Mouse (Mus musculus): Measurements from ENCODE around the gene Scgb1b3. TPM values are rescaled to one million over a fixed set of nuclear protein-coding genes. Genes with fewer than 3 reads are reported as not detected.

Scgb1b3 gene
- not detected in 2 replicates for polyA plus RNA-seq (2015; fragmentation: Nextera tagmentation; extraction: Ambion mirVana)

- 66% methylated on average over 3 of the region's 3 CpGs for WGBS
- no peak within 1 kb of the TSS for H3K9ac ChIP-seq (ENCODE audit: low read length)
- no peak within 1 kb of the TSS for H3K4me2 ChIP-seq (replicated peaks; ENCODE audit: low read depth)
- no peak within 1 kb of the TSS for H3K4me3 ChIP-seq (ENCODE audit: low read depth, low read length)
- TF ChIP-seq CTCF (IDR thresholded peaks at IDR 0.05; ENCODE audit: low read depth) (no peak), EP300 (optimal IDR thresholded peaks at IDR 0.05) (no peak)
- ATAC-seq (ENCODE audit: low FRiP score, low TSS enrichment) (no peak), DNase-seq (ENCODE audit: low spot score) (no peak)
- no peaks in the 10 kb centered on the region for H3K4me1 ChIP-seq (replicated peaks; ENCODE audit: control insufficient read depth, insufficient read depth)
- H3K9me3 ChIP-seq (ENCODE audit: control insufficient read depth, low read length) = no peaks in the 10 kb centered on the region
- no peaks in the 10 kb centered on the region for H3K36me3 ChIP-seq (ENCODE audit: control insufficient read depth, insufficient read depth, low read length)
- H3K27me3 ChIP-seq (ENCODE audit: control insufficient read depth, insufficient read depth, low read length) = no peaks in the 10 kb centered on the region
- no peak within 1 kb of the TSS for H3K27ac ChIP-seq (replicated peaks)
Measured at GRCm38 (mm10) chr7:31375292-31375691, at the start of gene Scgb1b3. Scgb1b3 (plus strand) TSS chr7:31375592.

- no peak within 1 kb of the TSS for H3K9ac ChIP-seq (ENCODE audit: low read length)
- no peak within 1 kb of the TSS for H3K4me2 ChIP-seq (replicated peaks; ENCODE audit: low read depth)
- no peaks in the 10 kb centered on the region for H3K4me1 ChIP-seq (replicated peaks; ENCODE audit: control insufficient read depth, insufficient read depth)
- DNase-seq (ENCODE audit: low spot score) (no peak), ATAC-seq (ENCODE audit: low FRiP score, low TSS enrichment) (no peak)
- H3K36me3 ChIP-seq (ENCODE audit: control insufficient read depth, insufficient read depth, low read length) = no peaks in the 10 kb centered on the region
- H3K9me3 ChIP-seq (ENCODE audit: control insufficient read depth, low read length) = no peaks in the 10 kb centered on the region
- no peak within 1 kb of the TSS for H3K4me3 ChIP-seq (ENCODE audit: low read depth, low read length)
- H3K27ac ChIP-seq (replicated peaks) = no peak within 1 kb of the TSS
- 65% methylated on average over 4 of the region's 4 CpGs for WGBS
- H3K27me3 ChIP-seq (ENCODE audit: control insufficient read depth, insufficient read depth, low read length) = no peaks in the 10 kb centered on the region
- TF ChIP-seq CTCF (IDR thresholded peaks at IDR 0.05; ENCODE audit: low read depth) = no peak
- TF ChIP-seq EP300 (optimal IDR thresholded peaks at IDR 0.05) = no peak
Measured at GRCm38 (mm10) chr7:31362022-31362560, 13.3 kb upstream of the Scgb1b3 start, which contains the start of gene Scgb2b3. Scgb2b3 (minus strand) TSS chr7:31362072.

Other genes with a start within 250 kb of the Scgb1b3 start
- gene Scn1b, start 248.6 kb upstream of the Scgb1b3 start, polyA plus RNA-seq (2015; fragmentation: Nextera tagmentation; extraction: Ambion mirVana) = 2.3 and 2.5 TPM in 2 replicates
- gene Gramd1a, start 219.7 kb upstream of the Scgb1b3 start, polyA plus RNA-seq (2015; fragmentation: Nextera tagmentation; extraction: Ambion mirVana) = 14.4 and 17.4 TPM in 2 replicates
- gene Scgb2b2, start 85.1 kb upstream of the Scgb1b3 start, polyA plus RNA-seq (2015; fragmentation: Nextera tagmentation; extraction: Ambion mirVana) = not detected in 2 replicates
- not detected in 2 replicates for gene Scgb1b2, start 83.8 kb upstream of the Scgb1b3 start, polyA plus RNA-seq (2015; fragmentation: Nextera tagmentation; extraction: Ambion mirVana)
- gene Scgb2b3, start 13.5 kb upstream of the Scgb1b3 start, polyA plus RNA-seq (2015; fragmentation: Nextera tagmentation; extraction: Ambion mirVana) = not detected in 2 replicates

Measured in stomach, postnatal 0 days (tissue).